Mouse (Mus musculus): ENCODE measurements around the gene Ikzf3.
A peak's percentile ranks its signal among the peaks of the same experiment; 100 is the strongest.

Gene Ikzf3

GRCm38 (mm10) chr11:98446562-98447474 is 99.0 kb downstream of the Ikzf3 start:
- DNase-seq (ENCODE audit: low spot score in 2 of 2) = no peak

DNA sequence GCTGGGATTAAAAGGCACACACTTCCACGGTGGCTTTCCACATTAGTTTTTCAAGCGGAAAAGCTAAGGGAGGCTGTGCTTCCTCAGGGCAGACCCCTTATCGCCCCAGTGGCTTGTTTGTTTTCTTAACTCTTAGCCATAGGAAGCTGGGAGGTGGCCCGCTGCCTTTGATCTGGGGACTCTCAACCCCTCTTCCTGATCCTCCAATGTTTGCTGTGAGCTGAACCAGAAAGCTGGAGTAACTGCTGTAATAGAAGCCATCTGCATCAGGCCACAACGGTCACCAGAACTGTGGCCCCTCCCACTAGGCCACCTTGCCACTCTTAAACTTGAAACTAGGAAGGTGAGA is 99.6 kb downstream of the Ikzf3 start, which contains the start of gene Grb7:
Grb7 (plus strand) TSS at position 182 of the 349 bp plus-strand sequence.
- DNase-seq (ENCODE audit: low spot score in 2 of 2) = no peak

- DNase-seq (ENCODE audit: low spot score in 2 of 2) = no peak
Measured at GRCm38 (mm10) chr11:98445679-98446078, 100.2 kb downstream of the Ikzf3 start.

- DNase-seq (ENCODE audit: low spot score in 2 of 2) = no peak
Measured at GRCm38 (mm10) chr11:98445238-98445637, 100.6 kb downstream of the Ikzf3 start.

- DNase-seq (ENCODE audit: low spot score in 2 of 2) = no peak
Measured at GRCm38 (mm10) chr11:98443688-98444087, 102.1 kb downstream of the Ikzf3 start.

DNA sequence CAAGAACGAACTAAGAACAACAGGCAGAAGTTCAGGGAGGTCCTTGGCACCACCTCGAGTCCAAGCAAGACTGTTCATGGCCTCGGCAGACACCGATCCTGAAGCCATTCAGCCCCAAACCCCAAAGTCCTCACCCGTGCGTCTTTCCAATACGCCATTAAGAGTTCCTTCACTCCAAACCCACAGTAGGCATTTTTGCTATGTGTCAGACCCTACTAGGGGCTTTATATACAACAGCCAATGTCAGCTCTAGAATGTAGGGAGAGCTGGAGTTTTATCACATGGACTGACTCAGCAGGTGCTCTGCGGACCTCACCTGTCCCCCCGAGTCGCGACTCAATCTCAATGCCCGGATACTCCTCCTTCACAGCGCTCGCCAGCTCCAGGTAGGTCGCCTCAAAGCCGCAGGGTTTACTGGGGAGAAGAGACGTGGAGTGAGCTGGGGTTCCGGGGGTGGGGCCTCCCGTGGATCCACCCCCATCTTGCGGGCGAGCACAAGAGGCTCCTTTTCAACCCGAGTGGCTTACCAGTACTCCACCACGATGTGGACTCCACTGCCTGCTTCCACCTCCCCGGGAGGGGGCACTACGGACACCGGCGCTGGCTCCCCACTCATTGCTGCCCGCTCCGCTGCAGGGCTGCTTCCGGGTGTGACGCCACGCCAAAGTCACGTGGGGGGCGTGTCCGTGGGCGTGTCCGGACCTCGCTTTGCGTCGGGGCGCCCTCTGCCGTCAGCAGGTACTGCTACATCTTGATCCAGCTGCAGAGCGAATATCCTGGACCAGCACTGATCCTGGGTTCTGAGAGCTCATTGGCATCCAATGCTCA is 107.3 kb downstream of the Ikzf3 start, which contains the start of gene Mien1:
Mien1 (minus strand) TSS at position 661 of the 828 bp plus-strand sequence.
- DNase-seq (ENCODE audit: low spot score in 2 of 2) = peak; percentile 98

- DNase-seq (ENCODE audit: low spot score in 2 of 2) = no peak
Measured at GRCm38 (mm10) chr11:98437441-98437840, 108.4 kb downstream of the Ikzf3 start.

GRCm38 (mm10) chr11:98435723-98436122 is 110.1 kb downstream of the Ikzf3 start:
- no peak for DNase-seq (ENCODE audit: low spot score in 2 of 2)

DNA sequence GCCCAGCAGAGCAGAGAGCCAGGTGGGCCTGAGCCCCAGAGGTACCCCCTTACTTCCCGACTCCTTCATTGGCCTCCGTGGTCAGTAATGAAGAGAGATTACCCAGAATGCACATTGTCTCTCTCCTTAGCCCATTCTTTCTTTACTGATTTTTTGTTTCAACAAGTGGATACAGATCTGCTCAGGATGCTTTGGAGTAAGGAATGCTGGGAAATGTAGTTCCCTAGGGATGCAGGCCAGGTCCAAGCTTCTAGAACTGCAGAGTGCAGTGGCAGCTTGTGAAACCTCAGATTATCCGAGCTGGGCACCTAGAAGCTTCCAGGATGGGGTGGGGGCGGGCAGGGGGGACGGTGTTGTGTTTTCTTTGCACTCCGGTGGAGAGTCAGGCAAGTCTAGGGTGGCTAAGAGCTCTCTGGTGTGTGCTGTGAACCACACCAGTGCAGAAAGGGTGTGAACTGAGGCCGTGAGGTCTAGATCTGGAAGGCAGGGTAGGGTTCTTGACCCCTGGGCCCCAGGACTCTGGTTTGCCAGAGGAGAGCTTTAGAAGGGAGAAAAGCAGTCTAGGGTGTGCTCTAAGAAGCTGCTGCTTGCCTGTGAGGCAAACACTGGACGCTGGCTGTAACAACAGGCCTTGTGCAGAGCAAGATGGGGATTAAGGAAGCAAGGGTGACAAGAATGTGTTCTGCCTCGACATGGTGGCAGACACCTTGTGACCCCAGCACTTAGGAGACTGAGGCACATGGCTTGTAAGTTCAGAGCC is 113.9 kb downstream of the Ikzf3 start:
- DNase-seq (ENCODE audit: low spot score in 2 of 2) = no peak

- DNase-seq (ENCODE audit: low spot score in 2 of 2) = no peak
Measured at GRCm38 (mm10) chr11:98428436-98428835, 117.4 kb downstream of the Ikzf3 start.

DNA sequence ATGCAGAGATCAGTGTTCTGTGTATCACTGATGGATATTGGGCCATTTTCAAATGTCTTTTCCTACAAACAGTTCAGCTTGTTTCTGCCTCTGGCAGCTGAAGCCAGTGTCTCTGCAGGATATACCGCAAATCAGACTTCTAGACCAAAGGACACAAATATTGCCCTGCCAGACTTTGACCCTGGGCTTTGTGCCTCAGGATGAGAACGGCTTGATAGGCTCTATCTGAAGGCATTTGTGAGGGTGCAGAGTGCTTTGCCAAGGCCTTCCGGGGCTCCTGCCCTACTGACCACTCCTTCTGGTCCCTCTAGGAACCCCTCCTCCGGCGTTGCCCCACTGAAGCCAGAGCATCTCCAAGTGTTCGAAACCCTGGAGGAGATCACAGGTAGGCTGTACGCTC is 119.2 kb downstream of the Ikzf3 start:
- no peak for DNase-seq (ENCODE audit: low spot score in 2 of 2)

- no peak for DNase-seq (ENCODE audit: low spot score in 2 of 2)
Measured at GRCm38 (mm10) chr11:98418939-98419547, 126.8 kb downstream of the Ikzf3 start.

GRCm38 (mm10) chr11:98418273-98418672 is 127.6 kb downstream of the Ikzf3 start:
- DNase-seq (ENCODE audit: low spot score in 2 of 2) = no peak

DNA sequence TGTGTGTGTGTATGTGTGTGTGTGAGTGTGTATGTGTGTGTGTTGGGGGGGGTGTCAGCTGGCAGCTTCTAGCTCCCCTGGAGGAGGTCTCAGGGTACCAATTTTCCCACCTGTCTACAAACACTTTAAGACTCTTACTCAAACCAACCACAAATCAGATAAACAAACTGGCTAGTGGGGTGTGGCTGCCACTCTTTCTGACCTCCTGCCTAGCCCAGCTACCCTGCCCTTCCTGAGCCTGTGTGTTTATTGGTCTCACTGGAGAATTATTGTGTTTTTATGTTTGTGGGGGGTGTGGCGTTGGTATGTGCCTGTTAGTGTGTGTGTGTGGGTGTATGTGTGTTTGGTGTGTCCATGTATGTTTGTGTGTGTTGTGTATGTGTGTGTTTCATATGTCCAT is 128.8 kb downstream of the Ikzf3 start:
- DNase-seq (ENCODE audit: low spot score in 2 of 2) = no peak

Data from natural killer cell, adult 2 months (primary cell).